Mouse (Mus musculus) hindbrain, embryonic 16.5 days (tissue): ENCODE results near the gene AL607142.1. TPM values are rescaled to one million over a fixed set of nuclear protein-coding genes. Genes with fewer than 3 reads are reported as not detected.

Source experiments
- ATAC-seq: fragments of 200-750 bp; cut with Nextera tagmentation; 2 replicates; pipeline ENCODE4 v1.8.0; 2017; ENCODE audit warnings: moderate TSS enrichment, moderate library complexity
- H3K27ac ChIP-seq: fragments of 300-500 bp; sonication (generic); 2 replicates; pipeline ENCODE4 v1.5.1; 2014; ENCODE audit warnings: low read depth, mild to moderate bottlenecking, control low read depth, low read length, moderate library complexity
- H3K27me3 ChIP-seq: fragments of 300-500 bp; sonication (generic); replicated peaks from 2 replicates; pipeline ENCODE4 v1.6.1; 2014; ENCODE audit warnings: low read length; ENCODE audit not compliant: control insufficient read depth, insufficient read depth
- H3K36me3 ChIP-seq: fragments of 300-500 bp; sonication (generic); 2 replicates; pipeline ENCODE4 v1.6.1; 2014; ENCODE audit warnings: mild to moderate bottlenecking, low read length, moderate library complexity, mixed read lengths; ENCODE audit not compliant: control insufficient read depth, insufficient read depth
- H3K4me1 ChIP-seq: fragments of 300-500 bp; sonication (generic); 2 replicates; pipeline ENCODE4 v1.6.1; 2014; ENCODE audit warnings: low read depth, low read length; ENCODE audit not compliant: control insufficient read depth, insufficient read depth
- H3K4me2 ChIP-seq: fragments of 300-500 bp; sonication (generic); 2 replicates; pipeline ENCODE4 v1.6.1; 2014; ENCODE audit warnings: mild to moderate bottlenecking, low read length, control low read depth, moderate library complexity
- H3K4me3 ChIP-seq: fragments of 300-500 bp; sonication (generic); 2 replicates; pipeline ENCODE4 v1.5.1; 2014; ENCODE audit warnings: mild to moderate bottlenecking, low read length, control low read depth, moderate library complexity
- H3K9ac ChIP-seq: fragments of 300-500 bp; sonication (generic); 2 replicates; pipeline ENCODE4 v1.6.1; 2014; ENCODE audit warnings: low read depth, mild to moderate bottlenecking, control low read depth, low read length, moderate library complexity
- H3K9me3 ChIP-seq: fragments of 300-500 bp; sonication (generic); 2 replicates; pipeline ENCODE4 v1.6.1; 2014; ENCODE audit warnings: mild to moderate bottlenecking, low read length, moderate library complexity; ENCODE audit not compliant: control insufficient read depth
- WGBS: fragments of 180-500 bp; shearing (Covaris S2); extraction: QIAGEN DNeasy Blood & Tissue Kit; methylation state at CpG from one replicate; pipeline ENCODE4 v1.1.7; 2014; 5-methylcytosine and 5-hydroxymethylcytosine counted together
- polyA plus RNA-seq: library from polyadenylated mRNA; unstranded; fragments of >200 nt; fragmentation: Nextera tagmentation; extraction: Ambion mirVana; gene quantifications from 2 replicates; pipeline ENCODE4 v1.2.1, GENCODE M21; 2015

AL607142.1 gene
- polyA plus RNA-seq, 1 experiment from 2014 or later = not detected

DNA sequence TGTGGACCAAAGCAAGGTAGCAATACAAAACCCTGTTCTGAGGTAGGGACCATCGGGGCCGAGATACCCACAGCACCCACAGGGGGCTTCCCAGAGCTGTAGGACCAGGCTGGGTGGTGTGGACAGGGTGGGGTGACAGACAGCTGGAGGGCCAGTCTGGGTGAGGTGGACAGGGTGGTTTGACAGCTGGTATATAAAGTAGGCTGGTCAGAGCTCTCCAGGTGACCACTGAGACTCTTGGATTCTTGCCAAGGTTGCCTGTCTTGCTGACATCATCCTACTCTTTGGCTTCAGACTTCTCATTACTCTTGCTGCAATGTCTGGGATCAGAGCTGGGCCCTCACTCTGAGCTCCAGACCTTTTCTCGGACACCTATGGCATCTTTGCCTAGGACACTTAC, 41.6 kb downstream of the AL607142.1 start:
- no peak overlapping the region for H3K4me3 ChIP-seq
- no peaks in the 10 kb centered on the region for H3K9me3 ChIP-seq
- H3K27me3 ChIP-seq = no peaks in the 10 kb centered on the region
- H3K4me1 ChIP-seq = no peaks in the 10 kb centered on the region
- H3K36me3 ChIP-seq = peaks cover 4% of the 10 kb centered on the region; the same call in 1 of the 2 replicates
- WGBS = 97% methylated on average over 3 of the region's 3 CpGs
- H3K4me2 ChIP-seq = no peak overlapping the region
- ATAC-seq = no peak
- no peak overlapping the region for H3K9ac ChIP-seq
- no peak overlapping the region for H3K27ac ChIP-seq

- WGBS = 84% methylated on average over 8 of the region's 8 CpGs
- H3K4me2 ChIP-seq = no peak overlapping the region
- H3K36me3 ChIP-seq = peaks cover 4% of the 10 kb centered on the region; the same call in 1 of the 2 replicates
- no peaks in the 10 kb centered on the region for H3K27me3 ChIP-seq
- ATAC-seq = no peak
- H3K27ac ChIP-seq = no peak overlapping the region
- no peaks in the 10 kb centered on the region for H3K9me3 ChIP-seq
- no peaks in the 10 kb centered on the region for H3K4me1 ChIP-seq
- H3K9ac ChIP-seq = no peak overlapping the region
- no peak overlapping the region for H3K4me3 ChIP-seq
These were observed 43.0 kb downstream of the AL607142.1 start for GRCm38 (mm10) chr4:120107787-120108186.

DNA sequence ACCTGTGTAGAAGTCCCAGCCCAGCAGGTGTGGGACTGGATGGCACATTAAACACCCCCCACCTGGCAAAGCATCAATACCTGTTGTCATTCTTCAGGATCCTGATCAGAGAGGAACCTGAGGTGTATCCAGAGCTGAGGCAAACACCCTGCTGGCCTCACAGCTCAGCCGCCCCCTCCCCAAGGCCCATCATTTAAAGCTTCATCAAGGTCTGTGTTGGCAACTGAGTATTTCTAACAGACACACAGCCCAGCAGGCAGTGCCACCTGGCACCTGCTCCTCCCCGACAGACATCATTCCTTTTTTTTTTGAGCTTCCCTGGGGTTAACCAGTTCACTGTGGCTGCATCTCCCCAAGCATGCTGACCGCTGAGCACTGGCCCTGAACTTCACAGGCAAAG, 50.7 kb downstream of the AL607142.1 start:
- ATAC-seq = no peak
- H3K27ac ChIP-seq = no peak overlapping the region
- no peaks in the 10 kb centered on the region for H3K4me1 ChIP-seq
- no peak overlapping the region for H3K9ac ChIP-seq
- H3K27me3 ChIP-seq = no peaks in the 10 kb centered on the region
- H3K36me3 ChIP-seq = 0 out of 2 replicates have a peak, but pooled peaks cover 3% of the 10 kb centered on the region
- H3K4me2 ChIP-seq = no peak overlapping the region
- 0 out of 2 replicates have a peak, but pooled peaks cover 3% of the 10 kb centered on the region for H3K9me3 ChIP-seq
- 75% methylated on average over 3 of the region's 3 CpGs for WGBS
- no peak overlapping the region for H3K4me3 ChIP-seq

DNA sequence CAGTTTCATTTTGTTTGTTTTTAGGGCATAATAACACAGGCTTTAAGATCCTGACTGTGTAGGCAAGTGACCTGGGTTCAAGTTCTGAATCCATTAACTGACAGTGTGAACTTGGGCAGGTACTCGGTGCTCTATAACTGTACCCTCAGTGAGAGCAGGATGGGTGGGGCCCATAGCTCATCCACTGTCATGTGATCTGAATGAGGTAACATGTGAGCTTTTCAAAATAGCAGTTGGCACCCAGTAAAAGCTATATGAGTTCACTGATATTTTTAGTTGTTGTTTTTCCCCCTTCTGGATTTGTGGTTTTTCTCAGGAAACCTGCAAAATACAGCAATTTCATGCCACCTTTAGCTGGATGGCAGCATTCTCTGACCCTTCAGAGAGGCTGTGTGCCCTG, 51.5 kb downstream of the AL607142.1 start:
- Histone ChIP-seq H3K27ac (no peak overlapping the region), H3K27me3 (no peaks in the 10 kb centered on the region), H3K36me3 (0 out of 2 replicates have a peak, but pooled peaks cover 3% of the 10 kb centered on the region), H3K4me2 (no peak overlapping the region), H3K9ac (no peak overlapping the region), H3K9me3 (0 out of 2 replicates have a peak, but pooled peaks cover 3% of the 10 kb centered on the region), H3K4me3 (no peak overlapping the region), H3K4me1 (no peaks in the 10 kb centered on the region)
- ATAC-seq = no peak
- 88% methylated on average over 1 of the region's 1 CpGs for WGBS

DNA sequence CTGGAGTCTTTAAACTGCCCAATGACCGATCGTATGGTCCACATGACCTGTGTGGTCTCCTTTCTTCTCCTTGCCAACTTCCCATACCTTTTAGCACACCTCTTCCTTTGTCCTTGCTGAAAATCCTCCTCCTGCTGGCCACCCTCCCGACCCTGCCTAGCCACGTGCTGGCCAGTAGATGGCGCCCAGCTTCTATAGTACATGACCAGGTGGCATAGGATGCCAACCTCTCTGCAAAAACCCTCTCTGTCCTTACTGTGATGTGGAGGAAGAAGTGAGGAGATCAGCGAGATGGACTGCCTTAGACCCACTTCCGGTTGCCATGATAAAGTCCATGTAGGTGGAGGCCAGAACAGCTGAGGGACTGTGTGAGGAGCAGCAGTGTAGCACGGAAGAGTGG, 55.5 kb downstream of the AL607142.1 start:
- 38% methylated on average over 8 of the region's 8 CpGs for WGBS
- Histone ChIP-seq H3K9ac (no peak overlapping the region), H3K4me2 (no peak overlapping the region), H3K4me1 (no peaks in the 10 kb centered on the region), H3K27me3 (no peaks in the 10 kb centered on the region), H3K4me3 (no peak overlapping the region), H3K36me3 (0 out of 2 replicates have a peak, but pooled peaks cover 3% of the 10 kb centered on the region), H3K27ac (no peak overlapping the region), H3K9me3 (0 out of 2 replicates have a peak, but pooled peaks cover 3% of the 10 kb centered on the region)
- no peak for ATAC-seq

GRCm38 (mm10) chr4:120124656-120125055, 59.9 kb downstream of the AL607142.1 start:
- no peak overlapping the region for H3K27ac ChIP-seq
- no peaks in the 10 kb centered on the region for H3K36me3 ChIP-seq
- no peaks in the 10 kb centered on the region for H3K9me3 ChIP-seq
- no peak for ATAC-seq
- WGBS = 87% methylated on average over 6 of the region's 6 CpGs
- H3K27me3 ChIP-seq = no peaks in the 10 kb centered on the region
- H3K9ac ChIP-seq = no peak overlapping the region
- no peak overlapping the region for H3K4me3 ChIP-seq
- no peak overlapping the region for H3K4me2 ChIP-seq
- H3K4me1 ChIP-seq = no peaks in the 10 kb centered on the region

DNA sequence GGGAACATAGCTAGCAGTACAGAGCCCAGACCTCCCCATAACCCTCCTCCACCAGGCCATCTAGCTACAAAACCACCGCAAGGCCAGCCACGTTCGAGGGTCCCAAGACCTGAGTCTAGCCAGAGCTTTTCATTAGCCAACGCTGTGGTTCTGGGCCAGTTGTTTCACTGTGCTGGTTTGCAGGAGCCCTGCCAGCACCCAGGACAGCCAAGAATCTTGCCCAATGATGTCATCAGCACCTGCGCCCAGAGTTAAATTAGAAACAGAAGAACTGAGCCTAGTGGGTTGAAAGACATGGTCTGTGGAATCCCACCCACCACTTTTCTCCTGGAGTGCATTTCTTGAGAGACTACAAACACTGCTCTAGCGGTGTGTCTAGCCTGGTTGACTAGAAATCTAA, 61.3 kb downstream of the AL607142.1 start:
- no peaks in the 10 kb centered on the region for H3K4me1 ChIP-seq
- H3K4me2 ChIP-seq = no peak overlapping the region
- H3K4me3 ChIP-seq = no peak overlapping the region
- H3K9me3 ChIP-seq = no peaks in the 10 kb centered on the region
- no peak overlapping the region for H3K27ac ChIP-seq
- no peaks in the 10 kb centered on the region for H3K36me3 ChIP-seq
- no peak overlapping the region for H3K9ac ChIP-seq
- WGBS = 81% methylated on average over 6 of the region's 6 CpGs
- no peak for ATAC-seq
- no peaks in the 10 kb centered on the region for H3K27me3 ChIP-seq

DNA sequence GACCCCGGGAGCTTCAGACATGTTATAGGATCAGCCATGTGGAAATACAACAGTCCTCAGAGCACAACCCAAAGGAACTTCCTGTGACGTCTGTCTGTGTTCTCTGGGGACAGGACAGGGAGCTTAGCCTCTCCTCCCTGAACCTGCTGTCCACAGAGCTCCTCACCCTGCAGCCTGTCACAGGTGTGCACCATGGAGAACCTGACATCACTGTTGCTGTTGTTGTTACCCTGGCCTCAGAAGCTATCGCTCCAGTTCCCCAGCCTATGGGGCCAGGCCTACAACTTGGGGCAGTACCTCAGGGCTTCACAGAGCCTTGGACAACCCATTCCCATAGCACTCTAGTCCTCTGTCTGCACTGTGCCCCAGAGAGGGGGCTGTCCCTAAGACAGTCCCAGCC, 62.5 kb downstream of the AL607142.1 start:
- no peak overlapping the region for H3K9ac ChIP-seq
- H3K4me2 ChIP-seq = no peak overlapping the region
- no peak overlapping the region for H3K4me3 ChIP-seq
- ATAC-seq = no peak
- no peaks in the 10 kb centered on the region for H3K9me3 ChIP-seq
- no peaks in the 10 kb centered on the region for H3K4me1 ChIP-seq
- H3K36me3 ChIP-seq = no peaks in the 10 kb centered on the region
- H3K27ac ChIP-seq = no peak overlapping the region
- WGBS = 83% methylated on average over 3 of the region's 3 CpGs
- H3K27me3 ChIP-seq = no peaks in the 10 kb centered on the region

DNA sequence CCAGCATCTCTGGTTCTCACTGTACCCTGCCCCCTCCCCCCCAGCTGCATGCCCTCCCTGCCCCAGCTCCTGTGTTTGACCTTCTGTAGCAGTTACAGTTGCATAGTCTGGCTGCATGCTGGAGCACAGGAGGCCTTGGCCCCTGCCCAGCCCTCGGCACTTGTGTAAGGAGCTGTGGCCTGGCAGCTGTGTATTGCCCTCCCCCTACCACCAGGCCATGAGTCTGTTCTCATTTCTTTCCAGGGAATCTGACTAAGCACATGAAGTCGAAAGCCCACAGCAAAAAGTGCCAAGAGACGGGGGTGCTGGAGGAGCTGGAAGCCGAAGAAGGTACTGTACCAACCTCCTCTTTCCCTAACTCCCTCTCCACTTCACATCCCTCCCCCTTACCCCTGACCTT, 63.2 kb downstream of the AL607142.1 start:
- H3K4me3 ChIP-seq = no peak overlapping the region
- H3K36me3 ChIP-seq = no peaks in the 10 kb centered on the region
- H3K9ac ChIP-seq = no peak overlapping the region
- no peak overlapping the region for H3K4me2 ChIP-seq
- no peaks in the 10 kb centered on the region for H3K4me1 ChIP-seq
- no peak overlapping the region for H3K27ac ChIP-seq
- ATAC-seq = no peak
- no peaks in the 10 kb centered on the region for H3K9me3 ChIP-seq
- H3K27me3 ChIP-seq = no peaks in the 10 kb centered on the region
- 51% methylated on average over 4 of the region's 4 CpGs for WGBS
